Mouse (Mus musculus) mouse embryonic stem cell (cell line): Measurements from ENCODE around the gene Them7.

Experiments used
- in situ Hi-C, 2 experiments: fragments of 300-500 bp; cut with MboI; formaldehyde crosslinking; loops; 1 replicate in 1 of 2; 3 replicates in 1 of 2; pipeline ENCODE4 v1.14.3; 2019 to 2020; ENCODE audit warnings: low sequenced_read_pairs in 2 of 2, low pct_unique_long_range_greater_than_20kb in 1 of 2, mixed read lengths in 1 of 2; ENCODE audit not compliant: unreplicated experiment in 1 of 2

Them7 gene

DNA sequence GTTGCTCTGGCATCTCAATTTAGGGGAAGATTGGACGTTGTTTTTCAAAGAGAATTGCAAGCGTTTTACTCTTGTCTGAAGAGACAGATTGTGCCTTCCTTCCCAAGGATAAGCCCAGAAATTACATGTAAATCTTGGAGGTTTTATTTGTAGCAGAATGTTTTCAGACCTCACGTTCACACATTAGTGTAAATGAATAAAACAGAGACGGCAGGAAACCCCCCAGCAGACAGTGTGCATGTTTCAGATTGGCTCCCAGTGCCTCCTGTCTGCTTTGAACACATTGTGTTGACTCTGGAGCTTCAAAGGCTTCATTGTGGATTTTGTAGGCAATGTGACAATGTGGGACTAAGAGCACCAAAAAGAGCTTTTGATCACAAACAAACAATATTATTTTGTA lies 60.7 kb downstream of the Them7 start:
- in situ Hi-C loops: no loop called here

DNA sequence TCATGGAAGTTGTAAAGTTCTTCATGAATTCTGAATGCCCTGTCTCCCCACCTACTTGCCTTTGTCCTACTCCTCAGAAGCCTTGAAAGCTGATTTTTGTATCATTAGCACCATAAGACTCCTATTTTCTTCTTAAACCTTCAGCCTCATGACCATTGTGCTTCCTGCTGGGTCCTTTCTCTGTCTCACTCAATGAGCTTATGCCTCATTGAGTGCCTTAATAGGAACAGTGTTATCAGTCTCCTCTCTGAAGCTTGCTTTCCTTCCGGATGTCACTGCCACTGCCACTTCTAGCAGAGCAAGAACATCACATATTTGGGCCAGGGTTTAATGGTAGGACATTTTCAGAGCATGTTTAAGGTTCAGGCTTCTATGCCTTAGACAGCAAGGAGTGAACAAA lies 71.7 kb downstream of the Them7 start:
- in situ Hi-C loops: no loop called here

DNA sequence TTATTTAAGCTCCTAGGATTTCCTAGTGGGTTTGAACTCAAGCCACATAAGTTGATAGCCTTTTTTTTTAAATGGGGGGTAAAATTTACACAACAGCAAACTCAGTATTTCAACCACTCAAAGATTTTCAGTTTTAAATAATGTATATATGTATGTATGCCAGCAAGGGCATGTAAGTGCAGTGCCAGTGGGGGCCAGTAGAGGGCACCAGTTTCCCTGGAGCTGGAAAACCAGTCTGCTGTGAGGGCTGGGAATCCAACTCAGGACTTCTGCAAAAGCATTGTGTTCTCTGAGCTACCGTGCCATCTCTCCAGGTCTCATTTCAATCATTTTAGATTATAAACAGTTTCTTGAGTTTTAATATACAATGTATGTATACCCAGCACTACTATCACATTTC lies 74.8 kb downstream of the Them7 start:
- in situ Hi-C loops: no loop called here

DNA sequence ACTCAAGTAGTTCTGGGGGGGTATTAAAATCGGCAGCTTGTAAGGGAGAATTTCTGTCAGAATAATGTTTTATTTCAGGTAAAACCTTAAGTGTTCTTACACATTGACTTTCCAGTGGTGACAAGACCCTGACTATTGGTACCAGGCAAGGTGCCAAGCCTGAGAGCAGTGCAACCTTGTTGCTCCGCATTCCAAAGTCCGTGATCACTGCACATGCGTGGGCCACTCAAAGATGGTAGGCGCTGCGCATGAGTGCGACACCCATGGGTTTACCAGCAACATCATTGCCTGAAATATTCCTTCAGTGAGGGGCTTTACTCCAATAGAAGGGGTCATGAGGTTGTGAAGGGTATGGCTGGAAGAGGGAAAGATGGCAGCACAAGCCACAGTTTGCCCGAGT lies 77.0 kb downstream of the Them7 start:
- in situ Hi-C loops: no loop called here

DNA sequence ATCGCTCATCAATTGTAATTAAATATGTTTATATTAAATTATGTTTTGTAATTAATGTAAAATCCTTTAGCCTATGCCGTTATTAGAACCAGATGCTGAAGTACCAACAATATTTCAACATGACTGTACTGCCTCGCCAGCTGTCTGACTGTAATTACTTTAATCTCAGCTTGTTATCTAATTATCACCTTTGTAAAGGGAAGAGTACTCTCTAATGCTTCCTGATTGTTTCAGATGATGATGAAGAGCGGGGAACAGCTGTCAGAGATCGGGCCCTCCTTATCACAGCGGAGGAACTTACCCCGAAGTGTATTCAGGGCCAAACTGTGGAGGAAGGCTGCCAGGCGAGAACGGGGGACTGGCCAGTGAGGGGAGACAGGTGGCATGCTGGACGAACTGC lies 77.4 kb downstream of the Them7 start:
- in situ Hi-C loops: no loop called here

DNA sequence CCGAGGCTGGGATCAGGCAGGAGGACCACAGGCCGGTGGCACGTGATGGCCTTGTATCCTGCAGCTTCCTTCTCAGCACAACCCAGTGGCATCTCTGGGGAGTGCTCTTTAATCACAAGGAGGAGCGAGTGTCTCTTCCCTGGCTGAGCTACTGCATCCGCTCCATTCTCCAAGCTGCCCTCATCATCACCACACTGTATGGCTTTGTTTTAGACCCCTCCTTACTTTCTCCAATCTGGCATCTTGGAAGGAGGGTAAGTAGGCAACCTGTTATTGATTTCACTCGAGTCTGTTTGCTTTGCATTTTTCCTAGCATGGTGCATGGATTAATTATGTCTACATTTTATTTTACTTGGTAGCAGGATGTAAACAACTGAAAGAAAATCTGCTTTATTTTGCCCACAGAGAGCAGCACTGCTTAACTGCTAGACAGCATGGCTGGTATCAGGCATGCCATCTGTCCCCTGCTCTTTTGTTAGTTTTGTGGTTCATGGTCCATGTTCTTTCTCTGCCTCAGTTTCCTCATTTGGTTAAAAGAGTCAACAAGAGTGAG lies 79.9 kb downstream of the Them7 start:
- in situ Hi-C loops: no loop called here

DNA sequence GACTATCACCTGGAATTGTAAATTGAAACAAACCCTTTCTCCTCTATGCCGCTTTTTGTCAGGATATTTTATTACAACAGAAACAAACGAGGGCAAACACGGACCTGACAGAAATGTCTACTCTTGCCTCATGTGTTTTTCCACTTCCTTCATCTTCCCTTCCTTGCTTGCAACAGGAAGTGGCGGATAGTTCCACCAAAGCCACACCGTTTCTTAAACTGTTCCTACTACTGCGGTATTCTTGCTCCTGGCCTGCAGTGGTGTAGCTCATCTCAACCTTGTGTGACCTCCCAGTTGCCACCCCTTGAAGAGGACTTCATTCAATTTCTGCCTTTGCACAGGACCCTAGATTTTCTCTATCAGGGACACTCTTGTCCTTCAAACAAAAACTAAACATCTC lies 81.8 kb downstream of the Them7 start:
- in situ Hi-C loops: no loop called here

DNA sequence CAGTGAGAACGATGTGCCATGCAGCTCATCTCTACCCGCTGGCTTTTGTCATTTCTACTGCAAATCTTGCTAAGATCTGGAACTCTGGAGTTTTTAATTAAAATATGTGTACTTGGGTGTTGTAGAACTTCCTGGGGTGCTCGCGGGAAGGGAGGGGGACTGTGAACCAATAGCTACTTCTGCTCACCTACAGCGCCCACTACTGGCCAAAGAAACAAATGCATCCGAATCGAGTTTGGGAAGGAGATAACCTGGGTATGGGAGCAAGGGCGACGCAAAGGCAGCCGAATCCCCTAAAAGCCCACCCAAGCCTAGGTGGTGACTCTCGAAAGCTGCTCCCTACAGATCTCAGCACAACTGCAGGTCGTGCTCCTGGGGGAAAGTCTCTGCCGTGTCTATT lies 87.3 kb downstream of the Them7 start:
- in situ Hi-C loops: no loop called here

DNA sequence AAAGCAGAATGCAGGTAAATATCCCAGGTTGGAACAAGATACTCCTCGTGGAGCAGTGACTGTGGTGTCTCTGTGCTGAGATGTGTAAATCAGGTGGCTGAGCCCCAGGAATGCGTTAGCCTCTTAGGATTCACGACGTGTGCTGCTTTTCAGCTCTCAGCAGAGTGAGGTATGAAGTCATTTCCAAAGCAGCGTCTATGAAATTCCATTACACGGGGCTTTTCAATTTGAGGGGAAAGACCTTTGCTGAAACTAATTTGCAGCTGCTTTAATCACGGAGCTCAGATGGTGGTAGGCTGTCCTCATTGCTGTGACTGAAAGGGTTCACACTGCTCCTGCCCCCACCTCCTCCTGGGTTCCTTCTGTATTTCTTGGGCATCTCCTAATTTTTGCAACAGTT lies 87.9 kb downstream of the Them7 start:
- in situ Hi-C loops: no loop called here

DNA sequence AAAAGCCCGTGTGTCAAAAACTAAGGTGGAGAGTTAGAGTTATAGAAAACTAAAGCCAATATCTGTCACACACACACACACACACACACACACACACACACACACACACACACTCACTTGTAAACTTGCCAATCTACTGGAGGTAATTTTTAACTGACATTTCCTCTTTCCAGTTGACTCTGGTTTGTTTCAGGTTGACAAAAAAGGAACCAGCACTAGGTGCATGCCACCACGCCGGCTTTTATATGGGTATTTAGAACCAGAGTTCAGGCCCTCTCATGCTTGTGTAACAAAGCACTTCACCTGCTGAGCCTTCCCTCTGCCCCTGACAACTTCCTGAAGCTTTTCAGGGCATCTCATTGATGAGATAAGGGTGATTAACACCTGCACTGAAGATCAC lies 89.0 kb downstream of the Them7 start:
- in situ Hi-C loops: no loop called here

DNA sequence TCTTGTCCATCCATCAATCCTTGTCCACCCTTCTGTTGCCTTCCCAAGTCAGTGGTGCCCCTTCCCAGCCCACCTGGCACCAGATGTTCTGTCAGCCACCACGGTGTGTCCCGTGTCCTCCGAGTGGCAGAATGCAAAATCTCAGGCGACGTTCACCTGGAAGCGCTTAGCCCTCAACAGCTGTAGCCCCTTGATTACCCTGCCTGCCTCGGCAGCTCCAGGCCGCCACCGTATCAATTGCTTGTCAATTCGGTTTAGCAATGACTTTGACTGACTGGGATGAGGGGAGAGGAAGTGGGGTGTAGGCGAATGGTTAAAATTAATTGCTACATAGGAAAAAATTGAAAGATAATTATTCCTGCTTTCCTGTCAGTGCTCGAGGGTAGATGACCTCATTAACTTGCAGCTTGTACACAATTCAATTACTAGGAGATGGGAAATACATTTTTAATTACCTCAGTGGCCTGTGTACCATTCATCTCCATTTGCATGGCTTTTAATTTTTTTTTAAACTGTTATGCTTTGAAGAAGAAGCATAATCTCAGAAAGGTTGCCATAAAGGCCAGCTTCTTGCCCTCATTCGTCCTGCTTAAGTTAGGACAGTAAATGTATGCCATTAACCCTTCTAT lies 93.5 kb downstream of the Them7 start:
- in situ Hi-C loops: no loop called here

DNA sequence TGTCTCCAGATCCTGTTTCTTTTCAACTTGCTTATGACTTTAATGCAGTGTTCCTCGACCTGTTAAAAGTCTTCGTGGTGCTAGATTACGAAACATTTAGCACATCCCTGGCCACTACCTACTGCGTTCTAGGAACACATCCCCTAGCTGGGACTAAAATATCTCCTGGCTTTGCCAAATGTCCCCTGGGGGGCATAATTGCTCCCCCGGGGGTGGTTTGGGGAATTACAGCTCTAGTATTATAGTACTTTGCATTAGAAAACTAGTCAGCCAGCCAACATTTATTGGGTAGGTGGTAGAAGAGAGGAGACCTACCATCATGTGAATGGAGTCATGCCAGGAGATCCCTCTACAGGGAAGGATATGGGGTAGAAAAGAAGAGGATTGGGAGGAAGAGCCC lies 101.9 kb downstream of the Them7 start:
- in situ Hi-C loops: loop anchor here in 1 of 2 experiments (25.0 kb wide), 2 partner anchors 286 to 861 kb away; no protein-coding TSS in a partner anchor

DNA sequence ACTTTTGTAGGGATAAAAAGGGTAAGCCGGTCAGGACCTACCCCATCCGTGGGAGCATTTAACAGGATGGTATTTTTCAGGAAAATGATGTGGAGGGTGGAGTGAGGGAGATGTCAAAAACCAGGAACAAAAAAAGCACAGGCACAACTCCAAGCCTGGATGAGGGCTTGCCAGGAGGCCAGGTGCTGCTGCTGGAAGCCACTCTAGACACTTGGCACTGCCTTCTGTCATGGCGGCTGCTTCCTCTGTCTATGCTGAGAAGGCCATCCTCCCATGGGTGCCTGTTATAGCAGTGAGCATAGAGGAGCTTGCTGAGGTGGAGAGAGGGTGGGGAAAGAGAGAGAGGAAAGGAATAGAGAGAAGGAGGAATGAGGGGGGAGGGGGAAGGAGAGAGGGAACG lies 105.9 kb downstream of the Them7 start:
- in situ Hi-C loops: loop anchor here in 1 of 2 experiments (25.0 kb wide), 2 partner anchors 282 to 857 kb away; no protein-coding TSS in a partner anchor

DNA sequence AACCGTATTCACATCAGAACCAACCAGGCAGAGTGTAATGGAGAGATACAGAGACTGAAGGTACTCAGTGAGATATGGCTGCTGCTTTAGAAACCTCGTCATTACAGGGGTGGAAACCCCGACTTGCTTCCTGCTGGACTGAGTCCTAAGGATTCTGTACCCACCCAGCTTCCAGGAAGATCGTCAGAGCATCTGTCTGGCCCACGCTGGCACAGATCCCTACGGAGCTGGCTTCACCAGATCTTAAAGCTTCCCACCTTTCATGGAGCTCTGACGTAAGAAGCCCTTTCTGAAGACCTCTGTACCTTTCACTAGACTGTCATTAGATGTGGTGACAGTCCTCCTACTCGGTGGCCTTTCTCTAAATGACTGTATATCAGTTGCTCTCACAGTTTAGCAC lies 109.0 kb downstream of the Them7 start:
- in situ Hi-C loops: loop anchor here in 1 of 2 experiments (25.0 kb wide), 2 partner anchors 279 to 854 kb away; no protein-coding TSS in a partner anchor

DNA sequence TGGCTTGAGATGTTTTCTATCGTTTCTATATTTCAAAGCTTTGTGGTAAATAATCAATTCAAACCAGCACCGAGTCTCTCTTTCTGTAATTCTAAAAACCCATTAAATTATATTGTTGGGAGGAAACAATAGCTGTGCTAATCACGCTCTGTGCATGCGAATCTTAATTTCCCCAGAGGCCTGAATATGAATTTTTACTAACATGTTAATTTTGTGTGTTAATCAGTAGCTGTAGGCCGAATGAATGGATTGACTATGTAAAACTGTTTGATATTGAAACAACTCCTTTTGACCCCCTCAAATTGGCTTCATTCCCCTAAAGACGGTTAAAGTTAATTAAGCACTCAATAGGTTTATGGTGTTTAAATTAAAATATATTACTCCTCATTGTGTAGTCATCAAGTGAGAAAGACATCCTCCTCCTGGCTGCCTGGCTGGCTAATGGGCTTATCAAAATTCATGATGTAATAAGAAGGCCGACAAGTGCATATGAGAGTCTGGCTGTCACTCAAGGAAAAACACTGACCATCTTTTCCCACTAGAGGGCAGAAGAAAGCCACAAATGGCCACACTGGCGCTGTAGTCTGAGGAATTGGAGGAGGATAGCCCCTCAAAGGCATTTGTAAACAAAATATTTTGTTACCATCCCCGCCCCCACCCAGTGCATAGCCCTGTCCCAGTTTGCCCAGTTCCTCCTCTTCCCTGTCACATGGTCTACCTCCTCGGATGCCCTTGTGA lies 110.0 kb downstream of the Them7 start:
- in situ Hi-C loops: loop anchor here in 1 of 2 experiments (25.0 kb wide), 2 partner anchors 278 to 853 kb away; no protein-coding TSS in a partner anchor

DNA sequence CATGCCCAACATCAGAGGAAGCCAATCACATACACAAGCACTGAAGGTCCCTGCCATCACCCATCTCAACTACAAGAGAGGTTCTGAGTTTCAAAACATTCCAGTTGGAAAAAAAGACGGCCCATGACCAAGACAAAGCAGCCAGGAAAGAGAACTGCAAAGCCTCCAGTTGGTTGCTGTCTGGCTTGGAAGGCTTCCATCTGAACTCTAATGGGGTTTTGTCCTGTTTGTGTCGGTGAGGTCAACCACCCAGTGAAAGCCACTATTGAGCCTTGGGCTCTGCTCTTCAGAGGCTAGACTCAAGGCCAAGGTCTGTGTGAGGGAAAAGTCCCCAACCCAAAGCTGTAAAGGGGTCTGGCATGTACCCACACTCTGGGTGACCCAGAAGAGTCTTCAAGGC lies 111.5 kb downstream of the Them7 start:
- in situ Hi-C loops: loop anchor here in 1 of 2 experiments (25.0 kb wide), 2 partner anchors 277 to 852 kb away; no protein-coding TSS in a partner anchor

DNA sequence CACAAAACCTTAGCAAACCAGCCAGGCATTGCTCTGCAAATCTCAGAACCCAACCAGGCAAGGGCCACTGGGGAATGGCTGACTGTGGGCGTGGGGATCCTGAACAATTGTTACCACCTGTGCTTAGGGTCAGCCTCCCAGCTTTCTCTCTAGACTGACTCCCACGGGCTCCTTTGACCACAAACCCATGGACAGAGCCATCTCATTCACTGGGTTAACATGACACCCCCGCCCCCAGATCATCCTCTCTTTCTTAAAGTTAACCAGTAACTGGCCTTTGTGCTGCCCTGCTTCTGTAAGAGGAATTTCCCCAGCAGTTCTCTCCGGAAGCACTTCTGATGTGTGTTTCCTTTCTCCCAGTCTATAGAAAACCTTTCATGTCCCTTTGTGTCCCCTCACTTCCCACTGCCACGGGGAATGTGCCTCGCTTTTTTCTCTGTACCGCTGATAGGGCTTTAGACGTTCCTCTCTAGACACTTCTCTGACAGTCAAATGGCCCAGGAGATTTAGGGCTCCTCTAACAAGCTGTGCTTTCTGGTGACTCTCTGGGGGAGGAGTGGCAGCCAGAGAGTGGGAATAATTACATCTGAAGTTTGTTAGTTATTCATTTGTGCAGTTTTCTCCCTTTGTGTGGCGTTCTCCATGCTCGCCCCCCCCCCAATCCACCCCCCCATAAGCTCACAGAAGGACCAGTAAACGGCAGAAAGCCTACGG lies 112.4 kb downstream of the Them7 start:
- in situ Hi-C loops: loop anchor here in 1 of 2 experiments (25.0 kb wide), 2 partner anchors 276 to 851 kb away; no protein-coding TSS in a partner anchor

DNA sequence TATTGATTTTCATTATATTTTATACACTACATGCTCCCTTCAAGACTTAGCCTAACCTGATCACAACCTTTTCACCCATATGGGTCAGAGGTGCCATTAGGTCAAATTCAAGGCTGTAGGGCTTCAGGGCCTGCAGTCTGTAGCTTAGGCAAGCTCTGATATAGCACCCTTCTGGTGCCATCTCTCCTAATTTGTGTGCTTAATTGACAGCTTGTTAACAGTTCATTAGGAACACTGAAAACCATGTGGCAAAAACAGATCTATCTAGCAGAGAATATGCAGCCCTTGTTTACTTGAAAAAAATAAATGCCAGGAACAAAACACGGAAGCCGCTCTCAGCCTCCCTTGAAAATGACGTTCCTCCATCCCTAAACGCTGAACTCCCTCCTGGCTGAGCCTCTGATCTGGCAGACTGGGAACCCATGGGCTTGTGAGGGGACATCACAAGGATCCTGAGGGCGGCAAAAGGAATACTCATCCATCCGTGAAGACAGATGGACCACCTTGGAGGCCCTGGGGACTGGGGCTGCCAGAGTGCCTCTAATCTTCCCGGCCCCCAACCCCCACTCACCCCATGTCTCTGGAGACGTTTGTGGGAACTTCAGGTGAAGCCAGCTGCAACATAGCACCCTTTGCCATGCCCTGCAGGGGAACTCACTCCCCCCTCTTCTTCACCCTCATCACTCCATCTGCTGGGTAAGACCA lies 113.2 kb downstream of the Them7 start:
- in situ Hi-C loops: loop anchor here in 1 of 2 experiments (25.0 kb wide), 2 partner anchors 275 to 850 kb away; no protein-coding TSS in a partner anchor
